Comparison of ENCODE assay signal across 26 mouse cellular contexts in the genomic region with DNA sequence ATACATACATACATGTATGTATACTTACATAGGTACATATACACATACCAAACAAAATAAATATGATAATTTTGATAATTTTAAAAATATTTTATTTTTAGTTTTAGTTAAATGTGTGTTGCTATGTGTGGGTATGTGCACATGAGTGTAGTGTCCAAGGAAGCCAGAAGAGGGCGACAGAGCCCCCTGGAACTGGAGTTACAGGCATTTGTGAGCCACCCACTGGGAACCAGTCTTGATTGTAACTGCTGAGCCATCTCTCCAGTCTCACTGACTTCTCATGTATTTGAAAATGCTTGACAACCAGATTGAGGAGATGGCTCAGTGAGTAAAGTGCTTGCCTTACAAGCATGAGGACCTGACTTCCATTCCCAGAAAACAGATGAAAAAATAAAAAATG. TPM values are rescaled to one million over a fixed set of nuclear protein-coding genes. Genes with fewer than 3 reads are reported as not detected.
"Had no signal": no experiment of that assay in that cellular context is flagged by ENCODE, and none has a peak within 500 bp of the region (broad histone marks: within the 10 kb centered on the region; RNA-seq: fewer than 3 reads in every experiment).

No protein-coding gene starts in this region.

- ATAC-seq: intestine, embryonic 15.5 days; midbrain, embryonic 13.5 days had no signal

- H3K9me3 ChIP-seq: intestine, embryonic 15.5 days; lung, embryonic 15.5 days; midbrain, embryonic 10.5 days; neural tube, embryonic 12.5 days had no signal

- H3K27me3 ChIP-seq: intestine, embryonic 15.5 days; midbrain, embryonic 13.5 days; neural tube, embryonic 12.5 days had no signal

- H3K4me2 ChIP-seq: intestine, embryonic 15.5 days; lung, embryonic 15.5 days; midbrain, embryonic 13.5 days; neural tube, embryonic 12.5 days had no signal

- H3K9ac ChIP-seq: intestine, embryonic 15.5 days; liver, embryonic 14.5 days; lung, embryonic 15.5 days; midbrain, embryonic 13.5 days; neural tube, embryonic 12.5 days had no signal

- H3K4me1 ChIP-seq: intestine, embryonic 15.5 days; lung, embryonic 15.5 days; neural tube, embryonic 12.5 days had no signal

- H3K4me3 ChIP-seq: intestine, embryonic 15.5 days; left cerebral cortex, adult 2 months; lung, embryonic 15.5 days; megakaryocyte, embryonic 14.5 days; midbrain, embryonic 10.5 days; midbrain, embryonic 13.5 days; neural tube, embryonic 12.5 days had no signal

- H3K36me3 ChIP-seq: intestine, embryonic 15.5 days; lung, embryonic 15.5 days; midbrain, embryonic 10.5 days; midbrain, embryonic 13.5 days; neural tube, embryonic 12.5 days had no signal

- DNase-seq: kidney, adult 11 months; kidney, adult 8-10 months; kidney, postnatal 14 days; kidney, postnatal 4 days; layer of hippocampus, postnatal 36 days; lung, adult 18-20 months; lung, postnatal 10 days; lung, postnatal 36 days; retina, postnatal 1 day; thymus, postnatal 25 days had no signal

- H3K27ac ChIP-seq: intestine, embryonic 15.5 days; left cerebral cortex, adult 2 months; liver, embryonic 14.5 days; lung, embryonic 15.5 days; midbrain, embryonic 10.5 days; midbrain, embryonic 13.5 days; neural tube, embryonic 12.5 days had no signal

RNA-seq across cellular contexts. Expression of a gene that starts 2.7 kb away (rescaled TPM):
- polyA plus RNA-seq: intestine, embryonic 15.5 days; kidney, embryonic 16.5 days; liver, adult 2 months; liver, embryonic 14.5 days; lung, embryonic 15.5 days; midbrain, embryonic 10.5 days; midbrain, embryonic 13.5 days; small intestine, adult 2 months; spleen, adult 2 months had no signal

RNA-seq across cellular contexts. Expression of a gene that starts 36.5 kb away (rescaled TPM):
- polyA plus RNA-seq: intestine, embryonic 15.5 days; kidney, embryonic 16.5 days; limb, embryonic 11.5 days; liver, adult 2 months; liver, embryonic 14.5 days; lung, embryonic 15.5 days; midbrain, embryonic 10.5 days; midbrain, embryonic 13.5 days; neural tube, embryonic 12.5 days; small intestine, adult 2 months; spleen, adult 2 months had no signal

RNA-seq across cellular contexts. Expression of a gene that starts 54.0 kb away (rescaled TPM):
- polyA plus RNA-seq: intestine, embryonic 15.5 days; kidney, embryonic 16.5 days; limb, embryonic 14.5 days; liver, adult 2 months; liver, embryonic 14.5 days; lung, embryonic 15.5 days; midbrain, embryonic 10.5 days; midbrain, embryonic 13.5 days; neural tube, embryonic 12.5 days; small intestine, adult 2 months; spleen, adult 2 months had no signal

RNA-seq across cellular contexts. Expression of a gene that starts 55.3 kb away (rescaled TPM):
- polyA plus RNA-seq: intestine, embryonic 15.5 days; kidney, embryonic 16.5 days; limb, embryonic 11.5 days; limb, embryonic 14.5 days; liver, adult 2 months; liver, embryonic 14.5 days; lung, embryonic 15.5 days; midbrain, embryonic 10.5 days; midbrain, embryonic 13.5 days; neural tube, embryonic 12.5 days; small intestine, adult 2 months; spleen, adult 2 months; stomach, embryonic 16.5 days; thymus, postnatal 0 days had no signal
